Mouse (Mus musculus) sigmoid colon, adult 10 weeks (tissue): ENCODE results near the gene Fbl. TPM values are rescaled to one million over a fixed set of nuclear protein-coding genes. Genes with fewer than 3 reads are reported as not detected.

ENCODE experiments used
- polyA plus RNA-seq: library from polyadenylated mRNA; stranded (reverse); fragments of 350-450 nt; fragmentation: Illumina TruSeq; extraction: RNeasy Lipid Tissue Mini Kit (QIAGEN cat#74804); gene quantifications from one replicate; pipeline ENCODE4 v1.2.3, GENCODE M21; 2014; ENCODE audit warnings: low read depth, low replicate concordance

Gene Fbl
- 9.5 TPM for polyA plus RNA-seq

DNA sequence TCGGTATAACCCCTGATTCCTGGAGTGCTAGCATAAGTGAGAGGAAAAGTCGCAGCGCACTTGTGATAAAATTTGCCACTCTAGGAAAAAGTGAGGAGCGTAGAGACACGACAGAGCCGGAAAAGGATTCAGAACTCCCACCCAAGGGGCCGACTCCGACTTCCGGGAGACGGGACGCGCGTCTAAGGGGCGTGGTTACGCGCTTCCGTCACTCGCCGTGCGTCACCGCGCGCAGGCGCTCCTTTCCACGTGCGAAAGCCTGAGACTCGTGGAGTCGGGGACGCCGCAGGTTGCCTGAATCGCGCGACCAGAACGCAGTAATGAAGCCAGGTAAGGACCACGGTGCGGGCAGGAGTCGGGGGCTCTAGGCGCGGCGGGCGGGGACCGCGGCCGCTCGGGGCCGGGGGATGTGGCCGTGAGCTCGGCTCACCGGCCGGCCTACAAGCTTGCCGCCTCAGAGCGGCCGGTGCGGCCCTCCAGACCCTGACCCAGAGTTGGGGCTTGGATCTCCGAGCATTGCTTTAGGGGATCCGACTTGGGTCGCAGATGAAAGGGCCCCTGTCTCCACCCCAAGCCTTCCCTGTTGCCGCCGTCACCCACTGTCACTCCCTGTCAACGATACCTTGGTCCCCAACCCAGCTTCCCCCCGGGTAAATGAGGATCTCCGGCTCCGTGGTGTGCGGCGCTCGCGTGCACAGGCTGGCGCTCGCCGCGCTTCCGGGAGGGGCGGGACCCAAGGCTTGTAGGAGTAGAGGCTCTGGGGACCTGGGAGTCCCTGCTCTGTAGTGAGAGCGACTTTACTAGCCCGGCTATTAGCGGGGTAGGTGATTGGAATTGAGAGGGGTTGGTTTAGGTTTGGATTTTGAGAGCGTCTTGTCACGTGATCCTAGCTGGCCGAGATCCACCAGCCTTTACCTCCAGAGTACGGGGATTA is at the start of gene Fbl:
Gene Fbl (plus strand): TSS at position 222 of the 934 bp plus-strand sequence.

DNA sequence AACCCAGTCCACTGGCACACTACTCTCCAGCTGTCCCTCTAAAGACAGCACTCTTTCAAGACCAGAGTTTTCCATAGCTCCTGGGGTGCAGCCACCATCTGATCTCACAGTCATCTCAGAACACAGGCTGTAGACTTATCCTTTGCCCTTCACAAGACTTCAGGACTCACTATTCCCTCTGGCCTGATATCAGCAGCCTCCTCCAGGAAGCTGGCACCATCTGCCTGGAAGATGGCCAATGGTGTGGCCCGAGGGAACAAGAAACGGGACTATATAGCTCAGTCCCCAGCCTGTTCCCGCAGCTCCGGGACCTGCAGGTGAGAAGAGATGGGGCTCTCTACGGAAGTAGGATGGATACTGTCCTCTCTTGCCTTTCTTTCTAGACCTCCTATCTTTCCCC is 40.3 kb upstream of the Fbl start, which contains the start of gene 9530053A07Rik:
Gene 9530053A07Rik (plus strand): TSS at position 301 of the 400 bp plus-strand sequence.

DNA sequence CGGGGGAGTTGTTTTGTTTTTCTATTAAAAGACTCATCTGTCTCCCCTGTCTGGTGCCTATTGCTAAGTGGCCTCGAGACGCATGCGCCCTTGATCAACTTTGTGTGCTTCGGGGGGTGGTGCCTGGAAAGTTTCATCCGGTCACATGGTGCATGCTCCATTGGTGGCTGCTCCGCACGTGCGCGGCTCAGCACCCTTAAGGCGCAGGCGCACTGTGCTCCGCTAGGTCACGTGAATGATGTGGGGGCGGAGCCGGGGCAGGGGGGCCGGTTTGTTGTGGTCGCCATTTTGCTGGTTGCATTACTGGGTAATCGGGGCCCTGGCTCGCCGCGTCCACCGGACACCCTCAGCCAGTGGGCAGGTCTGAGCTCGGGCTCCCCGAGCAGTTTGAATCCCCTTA is 9.7 kb downstream of the Fbl start, which contains the start of gene Dyrk1b:
Gene Dyrk1b (plus strand): TSS at position 242 of the 400 bp plus-strand sequence.

Other genes with a start within 250 kb of the Fbl start
- gene Zfp974, start 240.2 kb upstream of the Fbl start, polyA plus RNA-seq, result 23.0 TPM
- 23.5 TPM for gene Zfp780b, start 190.5 kb upstream of the Fbl start, polyA plus RNA-seq
- 6.7 TPM for gene Zfp850, start 155.6 kb upstream of the Fbl start, polyA plus RNA-seq
- gene Psmc4, start 119.6 kb upstream of the Fbl start, polyA plus RNA-seq, result 20.4 TPM
- 68.4 TPM for gene Fcgbp, start 98.5 kb upstream of the Fbl start, polyA plus RNA-seq
- not detected for gene 9530053A07Rik, start 40.2 kb upstream of the Fbl start, polyA plus RNA-seq
- 0.35 TPM for gene Dyrk1b, start 9.8 kb downstream of the Fbl start, polyA plus RNA-seq
- gene Eid2, start 98.2 kb downstream of the Fbl start, polyA plus RNA-seq, result 3.2 TPM
- gene Eid2b, start 108.0 kb downstream of the Fbl start, polyA plus RNA-seq, result 7.4 TPM
- not detected for gene Selenov, start 121.5 kb downstream of the Fbl start, polyA plus RNA-seq
- gene Dll3, start 132.5 kb downstream of the Fbl start, polyA plus RNA-seq, result not detected
- 5.8 TPM for gene Timm50, start 142.4 kb downstream of the Fbl start, polyA plus RNA-seq
- gene Supt5, start 169.0 kb downstream of the Fbl start, polyA plus RNA-seq, result 26.6 TPM
- 221 TPM for gene Rps16, start 180.9 kb downstream of the Fbl start, polyA plus RNA-seq
- gene Plekhg2, start 202.9 kb downstream of the Fbl start, polyA plus RNA-seq, result 2.7 TPM
- gene Zfp36, start 210.5 kb downstream of the Fbl start, polyA plus RNA-seq, result 46.7 TPM
- 1.5 TPM for gene Med29, start 223.0 kb downstream of the Fbl start, polyA plus RNA-seq
- 58.5 TPM for gene Paf1, start 223.2 kb downstream of the Fbl start, polyA plus RNA-seq